Mouse (Mus musculus) lung, embryonic 14.5 days (tissue): ENCODE data around the gene 4921507P07Rik. TPM values are rescaled to one million over a fixed set of nuclear protein-coding genes. Genes with fewer than 3 reads are reported as not detected.

Experiments
- ATAC-seq: fragments of 200-750 bp; cut with Nextera tagmentation; 2 replicates; pipeline ENCODE4 v1.8.0; 2017; ENCODE audit warnings: mild to moderate bottlenecking, moderate TSS enrichment, moderate library complexity; ENCODE audit not compliant: insufficient read depth
- DNase-seq: peaks from one replicate; pipeline ENCODE4 v3.0.0-alpha.2; 2015
- H3K27ac ChIP-seq: fragments of 300-500 bp; sonication (generic); 2 replicates; pipeline ENCODE4 v1.5.1; 2014; ENCODE audit warnings: low read depth, mild to moderate bottlenecking, moderate library complexity
- H3K27me3 ChIP-seq: fragments of 300-500 bp; sonication (generic); 2 replicates; pipeline ENCODE4 v1.6.1; 2014; ENCODE audit warnings: low read length, control low read depth; ENCODE audit not compliant: insufficient read depth
- H3K36me3 ChIP-seq: fragments of 300-500 bp; sonication (generic); 2 replicates; pipeline ENCODE4 v1.6.1; 2014; ENCODE audit warnings: control low read depth; ENCODE audit not compliant: insufficient read depth
- H3K4me1 ChIP-seq: fragments of 300-500 bp; sonication (generic); 2 replicates; pipeline ENCODE4 v1.6.1; 2014; ENCODE audit warnings: antibody characterized with exemption, control low read depth; ENCODE audit not compliant: insufficient read depth
- H3K4me2 ChIP-seq: fragments of 300-500 bp; sonication (generic); 2 replicates; pipeline ENCODE4 v1.6.1; 2014; ENCODE audit warnings: mild to moderate bottlenecking
- H3K4me3 ChIP-seq: fragments of 300-500 bp; sonication (generic); 2 replicates; pipeline ENCODE4 v1.5.1; 2014; ENCODE audit warnings: low read depth, low read length
- H3K9ac ChIP-seq: fragments of 300-500 bp; sonication (generic); 2 replicates; pipeline ENCODE4 v1.6.1; 2014
- H3K9me3 ChIP-seq: fragments of 300-500 bp; sonication (generic); 2 replicates; pipeline ENCODE4 v1.6.1; 2016; ENCODE audit warnings: low read depth, low read length, control low read depth
- CTCF ChIP-seq: IDR thresholded peaks from 2 replicates; pipeline ENCODE4 v1.5.1; 2016; ENCODE audit warnings: antibody characterized with exemption, low read depth
- WGBS: fragments of 180-500 bp; shearing (Covaris S2); extraction: QIAGEN DNeasy Blood & Tissue Kit; methylation state at CpG from one replicate; pipeline ENCODE4 v1.1.7; 2014; 5-methylcytosine and 5-hydroxymethylcytosine counted together
- microRNA-seq: library from miRNA; unstranded; fragments of <30 nt; microRNA quantifications from one replicate; pipeline ENCODE4, GENCODE M21; 2016; ENCODE audit warnings: borderline number of aligned reads
- polyA plus RNA-seq: library from polyadenylated mRNA; unstranded; fragments of >200 nt; fragmentation: Nextera tagmentation; extraction: Ambion mirVana; gene quantifications from 2 replicates; pipeline ENCODE4 v1.2.1, GENCODE M21; 2014

The 4921507P07Rik gene
- polyA plus RNA-seq, 1 experiment from 2014 or later, result 0.54 TPM

DNA sequence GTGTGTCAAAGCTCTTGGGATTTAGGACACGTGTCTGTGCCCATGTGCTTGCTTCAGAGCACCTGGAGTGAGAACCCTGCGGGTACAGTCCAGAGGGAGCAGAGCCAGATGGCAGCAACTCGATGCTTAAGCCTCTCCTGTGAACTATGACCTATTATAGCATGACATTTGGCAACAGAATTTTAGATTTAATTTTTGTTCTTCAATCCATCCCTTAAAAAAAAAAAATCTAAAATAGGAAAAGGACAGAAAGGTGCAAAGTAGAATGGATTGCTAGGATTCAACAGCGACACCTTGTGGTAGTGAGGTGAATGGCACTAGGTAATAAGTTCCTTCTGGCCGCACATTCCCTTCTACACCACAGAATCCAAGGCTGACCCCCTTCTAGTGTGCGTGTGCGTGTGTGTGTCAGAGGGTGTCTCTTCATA, 69.8 kb downstream of the 4921507P07Rik start:
- whole genome bisulfite sequencing, result 25% methylated on average over 7 of the region's 7 CpGs
- Histone ChIP-seq H3K9ac (no peak overlapping the region), H3K4me3 (no peak overlapping the region), H3K9me3 (no peaks in the 10 kb centered on the region), H3K27ac (no peak overlapping the region), H3K4me1 (no peaks in the 10 kb centered on the region), H3K27me3 (no peaks in the 10 kb centered on the region), H3K36me3 (no peaks in the 10 kb centered on the region), H3K4me2 (no peak overlapping the region)
- DNase-seq, result peak; percentile 85
- ATAC-seq, result no peak
- peak; percentile 96 for TF ChIP-seq CTCF

DNA sequence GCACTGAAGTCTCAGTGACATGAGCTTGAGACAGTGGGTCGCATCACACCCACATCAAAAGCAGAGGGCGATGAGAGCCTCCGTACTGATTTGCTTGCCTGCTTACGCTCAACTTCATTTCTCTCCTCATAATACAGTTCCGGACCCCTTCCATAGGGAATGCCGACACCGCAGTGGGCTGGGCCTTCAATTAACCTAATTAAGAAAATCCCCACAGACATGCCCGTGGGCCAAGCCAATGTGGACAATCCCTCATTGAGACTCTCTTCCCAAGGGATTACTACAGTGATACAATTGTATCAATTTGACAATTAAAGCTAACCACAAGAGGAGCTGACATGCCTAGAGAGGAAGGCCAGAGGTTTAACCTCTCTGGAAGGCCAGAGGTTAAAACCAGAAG, 70.6 kb downstream of the 4921507P07Rik start:
- Histone ChIP-seq H3K27ac (no peak overlapping the region), H3K27me3 (no peaks in the 10 kb centered on the region), H3K9ac (no peak overlapping the region), H3K4me3 (no peak overlapping the region), H3K9me3 (no peaks in the 10 kb centered on the region), H3K4me2 (no peak overlapping the region), H3K36me3 (no peaks in the 10 kb centered on the region), H3K4me1 (no peaks in the 10 kb centered on the region)
- no peak for DNase-seq
- TF ChIP-seq CTCF, result no peak
- no peak for ATAC-seq
- 86% methylated on average over 8 of the region's 8 CpGs for WGBS

DNA sequence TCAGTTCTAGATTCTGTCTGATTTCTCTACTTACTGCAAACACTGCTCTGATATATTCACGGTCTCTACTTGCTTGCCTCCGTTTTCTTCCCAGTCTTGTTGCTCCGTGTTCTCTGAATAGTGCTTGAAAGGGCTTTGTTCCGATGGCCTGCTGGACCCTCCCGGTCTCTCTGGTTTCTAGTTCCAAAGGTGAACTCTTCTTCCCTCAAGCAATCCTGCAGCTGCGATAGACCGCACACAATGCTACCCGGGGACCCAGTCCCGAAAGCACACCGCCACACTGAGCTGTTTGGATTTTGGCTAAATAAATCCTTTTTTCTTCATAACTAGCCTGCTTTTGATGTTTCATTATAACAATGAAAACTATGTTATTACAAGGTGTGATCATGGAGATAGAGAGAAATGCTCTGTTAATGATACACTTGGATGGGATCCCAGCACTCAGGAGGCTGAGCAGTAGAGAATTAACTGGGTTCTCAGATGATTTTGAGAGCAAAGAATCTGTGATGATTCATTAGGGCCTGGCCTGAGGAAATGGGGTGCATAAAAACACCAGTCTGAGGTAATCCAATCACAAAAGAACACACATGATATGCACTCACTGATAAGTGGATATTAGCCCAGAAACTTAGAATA, 72.1 kb downstream of the 4921507P07Rik start:
- no peak for DNase-seq
- H3K4me2 ChIP-seq, result no peak overlapping the region
- H3K9me3 ChIP-seq, result no peaks in the 10 kb centered on the region
- H3K27ac ChIP-seq, result no peak overlapping the region
- H3K9ac ChIP-seq, result no peak overlapping the region
- H3K36me3 ChIP-seq, result no peaks in the 10 kb centered on the region
- no peak overlapping the region for H3K4me3 ChIP-seq
- ATAC-seq, result no peak
- 83% methylated on average over 10 of the region's 10 CpGs for WGBS
- H3K4me1 ChIP-seq, result no peaks in the 10 kb centered on the region
- no peak for TF ChIP-seq CTCF
- H3K27me3 ChIP-seq, result no peaks in the 10 kb centered on the region

Small RNA genes lying within 50 kb of the gene (microRNA-seq; reads per million reads assigned to microRNA genes)
- not detected for gene Mir6371

Other genes starting within 250 kb of the 4921507P07Rik start
- 4.1 and 5.7 TPM in 2 replicates for gene Osbpl3, start 140.4 kb downstream of the 4921507P07Rik start, polyA plus RNA-seq
- 58.0 and 63.6 TPM in 2 replicates for gene Cycs, start 30.1 kb downstream of the 4921507P07Rik start, polyA plus RNA-seq
- not detected in 2 replicates for gene Npvf, start 57.8 kb upstream of the 4921507P07Rik start, polyA plus RNA-seq